Mouse (Mus musculus) heart, embryonic 11.5 days (tissue): ENCODE measurements around the gene Wdr19. TPM values are rescaled to one million over a fixed set of nuclear protein-coding genes. Genes with fewer than 3 reads are reported as not detected.
"Not testable (repeated sequence)": the region's sequence is repeated elsewhere in the genome, so short reads cannot be mapped to it uniquely, and the experiment has no call there.

ENCODE experiments used
- ATAC-seq: fragments of 200-750 bp; cut with Nextera tagmentation; replicated peaks from 2 replicates; pipeline ENCODE4 v1.8.0; 2017; ENCODE audit warnings: moderate library complexity; ENCODE audit not compliant: insufficient number of reproducible peaks, low FRiP score, low TSS enrichment
- H3K27ac ChIP-seq: fragments of 300-500 bp; sonication (generic); 2 replicates; pipeline ENCODE4 v1.5.1; 2014; ENCODE audit warnings: mild to moderate bottlenecking, low read depth, low read length
- H3K27me3 ChIP-seq: fragments of 300-500 bp; sonication (generic); 2 replicates; pipeline ENCODE4 v1.6.1; 2014; ENCODE audit warnings: mild to moderate bottlenecking, low read length, mixed read lengths; ENCODE audit not compliant: control insufficient read depth, insufficient read depth
- H3K36me3 ChIP-seq: fragments of 300-500 bp; sonication (generic); 2 replicates; pipeline ENCODE4 v1.6.1; 2014; ENCODE audit warnings: mild to moderate bottlenecking, low read length, moderate library complexity, mixed read lengths; ENCODE audit not compliant: control insufficient read depth, insufficient read depth
- H3K4me1 ChIP-seq: fragments of 300-500 bp; sonication (generic); 2 replicates; pipeline ENCODE4 v1.6.1; 2014; ENCODE audit warnings: low read length; ENCODE audit not compliant: control insufficient read depth, insufficient read depth
- H3K4me2 ChIP-seq: fragments of 300-500 bp; sonication (generic); 2 replicates; pipeline ENCODE4 v1.6.1; 2014; ENCODE audit warnings: mild to moderate bottlenecking, moderate library complexity
- H3K4me3 ChIP-seq: fragments of 300-500 bp; sonication (generic); 2 replicates; pipeline ENCODE4 v1.5.1; 2014; ENCODE audit warnings: low read depth, low read length
- H3K9ac ChIP-seq: fragments of 300-500 bp; sonication (generic); 2 replicates; pipeline ENCODE4 v1.6.1; 2014; ENCODE audit warnings: mild to moderate bottlenecking, low read depth, low read length, moderate library complexity
- H3K9me3 ChIP-seq: fragments of 300-500 bp; sonication (generic); replicated peaks from 2 replicates; pipeline ENCODE4 v1.6.1; 2016; ENCODE audit warnings: low read length; ENCODE audit not compliant: control insufficient read depth
- WGBS: fragments of 180-500 bp; shearing (Covaris S2); extraction: QIAGEN DNeasy Blood & Tissue Kit; methylation state at CpG from one replicate; pipeline ENCODE4 v1.1.7; 2014; ENCODE audit not compliant: insufficient replicate concordance; 5-methylcytosine and 5-hydroxymethylcytosine counted together
- polyA plus RNA-seq: library from polyadenylated mRNA; unstranded; fragments of >200 nt; fragmentation: Nextera tagmentation; extraction: Ambion mirVana; gene quantifications from 2 replicates; pipeline ENCODE4 v1.2.1, GENCODE M21; 2014

The Wdr19 gene
- polyA plus RNA-seq, 1 experiment from 2014 or later: 6.7 TPM

- Histone ChIP-seq H3K9ac (no peak overlapping the region), H3K4me1 (no peaks in the 10 kb centered on the region), H3K4me2 (no peak overlapping the region), H3K27me3 (no peaks in the 10 kb centered on the region), H3K36me3 (peaks cover 13% of the 10 kb centered on the region), H3K9me3 (no peaks in the 10 kb centered on the region), H3K4me3 (no peak overlapping the region), H3K27ac (no peak overlapping the region)
- no peak for ATAC-seq
- WGBS: 83% methylated on average over 6 of the region's 6 CpGs
Observed at GRCm38 (mm10) chr5:65279133-65279651, 79.7 kb downstream of the Wdr19 start.

DNA sequence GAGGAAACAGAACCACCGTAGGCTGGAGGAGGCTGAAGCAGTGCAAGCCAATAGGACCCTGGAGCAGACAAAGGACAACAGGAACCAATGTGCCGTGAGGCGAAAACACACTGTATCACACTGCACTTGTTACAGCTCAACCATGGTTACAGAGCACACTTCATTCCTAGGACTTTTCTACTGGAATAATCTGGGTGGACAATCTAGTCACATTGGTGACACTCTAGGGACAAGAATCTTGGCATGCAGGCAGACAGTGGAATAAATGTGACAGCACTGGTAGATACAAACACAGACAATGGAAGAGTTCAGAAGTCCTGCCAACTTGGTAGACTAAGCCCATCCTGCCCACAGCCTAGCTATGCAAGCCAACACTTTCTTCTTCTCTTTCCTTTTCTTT, 81.7 kb downstream of the Wdr19 start:
- H3K4me3 ChIP-seq: no peak overlapping the region
- H3K4me1 ChIP-seq: no peaks in the 10 kb centered on the region
- H3K9me3 ChIP-seq: no peaks in the 10 kb centered on the region
- H3K27me3 ChIP-seq: no peaks in the 10 kb centered on the region
- no peak overlapping the region for H3K9ac ChIP-seq
- peaks cover 17% of the 10 kb centered on the region for H3K36me3 ChIP-seq
- ATAC-seq: no peak
- 92% methylated on average over 3 of the region's 3 CpGs for WGBS
- H3K4me2 ChIP-seq: no peak overlapping the region
- H3K27ac ChIP-seq: no peak overlapping the region

- H3K9me3 ChIP-seq: no peaks in the 10 kb centered on the region
- H3K9ac ChIP-seq: no peak overlapping the region
- H3K27ac ChIP-seq: no peak overlapping the region
- no peak overlapping the region for H3K4me3 ChIP-seq
- H3K4me2 ChIP-seq: no peak overlapping the region
- H3K4me1 ChIP-seq: peaks cover 2% of the 10 kb centered on the region; the same call in 1 of the 2 replicates
- H3K27me3 ChIP-seq: no peaks in the 10 kb centered on the region
- H3K36me3 ChIP-seq: peaks cover 21% of the 10 kb centered on the region
- ATAC-seq: no peak
- WGBS: 95% methylated on average over 3 of the region's 3 CpGs
Observed at GRCm38 (mm10) chr5:65284171-65284570, 84.7 kb downstream of the Wdr19 start.

- WGBS: 78% methylated on average over 24 of the region's 24 CpGs
- no peak for ATAC-seq
- H3K4me2 ChIP-seq: no peak overlapping the region
Observed at GRCm38 (mm10) chr5:65287751-65288701, 88.5 kb downstream of the Wdr19 start.

DNA sequence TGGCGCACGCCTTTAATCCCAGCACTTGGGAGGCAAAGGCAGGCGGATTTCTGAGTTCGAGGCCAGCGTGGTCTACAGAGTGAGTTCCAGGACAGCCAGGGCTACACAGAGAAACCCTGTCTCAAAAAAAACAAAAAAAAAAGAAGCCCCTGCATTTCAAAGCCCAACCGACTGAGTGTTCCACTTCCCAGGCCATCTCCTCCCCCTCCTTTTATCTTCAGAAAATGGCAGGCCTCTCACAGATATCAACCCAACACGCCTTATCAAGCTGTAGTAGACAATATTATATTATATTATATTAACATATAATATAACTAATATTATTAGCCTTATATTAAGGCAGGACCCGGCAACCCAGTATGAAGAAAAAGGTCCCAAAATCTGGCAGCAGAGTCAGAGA, 89.5 kb downstream of the Wdr19 start:
- not testable (repeated sequence) for H3K27ac ChIP-seq, H3K4me2 ChIP-seq, H3K27me3 ChIP-seq, H3K4me1 ChIP-seq, H3K4me3 ChIP-seq, ATAC-seq, H3K9me3 ChIP-seq, H3K9ac ChIP-seq
- H3K36me3 ChIP-seq: peaks cover 25% of the 10 kb centered on the region
- WGBS: 81% methylated on average over 8 of the region's 8 CpGs

More at GRCm38 (mm10) chr5:65287751-65288701, 88.5 kb downstream of the Wdr19 start:
- H3K4me3 ChIP-seq: no peak overlapping the region
- H3K9me3 ChIP-seq: no peaks in the 10 kb centered on the region
- H3K4me1 ChIP-seq: peaks cover 2% of the 10 kb centered on the region; the same call in 1 of the 2 replicates
- H3K27me3 ChIP-seq: no peaks in the 10 kb centered on the region
- H3K9ac ChIP-seq: no peak overlapping the region
- peak overlapping the region; percentile 22; the same call in 1 of the 2 replicates for H3K27ac ChIP-seq
- peaks cover 25% of the 10 kb centered on the region for H3K36me3 ChIP-seq

DNA sequence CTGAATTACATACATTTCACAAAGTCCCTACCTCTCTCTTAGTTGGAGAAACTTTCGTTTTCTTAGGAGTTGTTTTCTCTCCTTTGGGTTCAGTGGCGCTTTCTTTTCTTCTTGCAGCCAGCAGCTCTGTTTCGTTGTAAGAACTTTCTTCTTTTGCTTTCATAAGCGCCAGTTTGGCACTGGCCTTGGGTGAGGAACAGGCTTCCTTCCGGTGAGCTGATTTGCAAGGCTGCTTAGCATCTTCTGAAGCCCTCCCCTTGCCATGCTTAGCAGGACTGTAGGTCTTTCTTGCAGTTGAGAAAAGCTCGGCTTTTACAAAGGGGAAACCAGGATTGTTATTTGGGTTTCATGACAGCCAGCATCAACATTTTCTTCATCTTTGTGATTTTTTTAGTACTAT, 94.1 kb downstream of the Wdr19 start:
- Histone ChIP-seq H3K9ac (no peak overlapping the region), H3K4me1 (peaks cover under 1% of the 10 kb centered on the region; the same call in 1 of the 2 replicates), H3K4me2 (no peak overlapping the region), H3K27me3 (no peaks in the 10 kb centered on the region), H3K9me3 (no peaks in the 10 kb centered on the region), H3K27ac (no peak overlapping the region), H3K36me3 (peaks cover 14% of the 10 kb centered on the region), H3K4me3 (no peak overlapping the region)
- WGBS: 85% methylated on average over 6 of the region's 6 CpGs
- no peak for ATAC-seq

DNA sequence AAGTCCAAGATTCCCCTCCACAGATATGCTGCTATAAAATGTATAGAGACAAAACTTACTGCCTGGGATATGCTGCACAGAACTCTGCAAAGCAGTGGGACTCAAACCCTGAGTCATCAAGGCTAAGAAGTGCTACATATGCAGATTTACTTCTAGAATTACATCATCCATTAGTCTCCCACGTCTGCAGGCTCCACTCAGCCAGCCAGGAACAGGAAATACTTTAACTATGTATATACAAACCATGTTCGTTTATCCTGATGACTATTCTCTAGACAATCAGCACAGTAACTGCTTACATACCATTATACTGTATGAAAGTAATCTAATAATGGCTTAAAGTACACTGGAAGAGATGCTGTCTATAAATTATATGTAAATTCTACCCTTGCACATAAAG, 94.8 kb downstream of the Wdr19 start:
- peaks cover 14% of the 10 kb centered on the region for H3K36me3 ChIP-seq
- H3K9ac ChIP-seq: no peak overlapping the region
- no peak overlapping the region for H3K27ac ChIP-seq
- no peaks in the 10 kb centered on the region for H3K4me1 ChIP-seq
- no peak for ATAC-seq
- no peaks in the 10 kb centered on the region for H3K27me3 ChIP-seq
- H3K4me2 ChIP-seq: no peak overlapping the region
- 46% methylated on average over 2 of the region's 2 CpGs for WGBS
- H3K9me3 ChIP-seq: no peaks in the 10 kb centered on the region
- H3K4me3 ChIP-seq: no peak overlapping the region

DNA sequence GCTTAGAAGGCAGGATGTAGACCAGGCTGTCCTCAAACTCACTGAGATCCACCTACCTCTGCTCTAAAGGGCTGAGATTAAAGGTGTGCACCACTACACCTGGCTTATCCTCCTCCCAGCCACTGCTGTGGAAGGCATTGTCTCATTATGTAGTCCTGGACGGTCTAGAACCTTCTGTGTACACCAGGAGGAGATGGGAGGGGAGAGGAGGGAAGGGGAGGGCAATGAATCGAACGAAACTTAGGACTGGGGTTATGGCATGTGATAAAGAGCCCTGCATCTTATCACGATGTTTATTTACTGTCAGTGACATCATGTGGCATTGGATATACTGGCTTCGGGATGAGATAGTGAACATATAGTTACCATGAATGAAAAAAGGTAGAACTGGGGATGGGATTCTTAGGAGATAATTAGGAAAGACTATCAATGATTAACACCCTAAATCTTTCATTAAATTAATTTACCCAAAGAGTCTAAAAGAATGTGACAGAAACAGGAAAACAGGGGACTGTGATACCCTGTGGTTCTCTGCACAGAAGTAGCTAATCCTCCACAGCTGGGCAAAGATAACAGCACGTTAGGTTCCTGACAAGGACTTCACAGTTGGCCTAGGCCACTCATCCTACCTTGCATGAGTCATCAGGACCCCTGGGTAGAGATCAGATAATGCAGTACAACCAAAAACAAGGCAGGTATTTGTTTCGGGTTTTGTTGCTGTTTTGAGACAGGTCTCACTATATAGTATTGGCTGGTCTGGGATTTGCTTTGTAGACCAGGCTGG, 98.9 kb downstream of the Wdr19 start:
- WGBS: 50% methylated on average over 7 of the region's 7 CpGs
- no peak overlapping the region for H3K27ac ChIP-seq
- H3K27me3 ChIP-seq: no peaks in the 10 kb centered on the region
- H3K9me3 ChIP-seq: no peaks in the 10 kb centered on the region
- H3K4me3 ChIP-seq: no peak overlapping the region
- H3K4me1 ChIP-seq: no peaks in the 10 kb centered on the region
- H3K4me2 ChIP-seq: no peak overlapping the region
- peaks cover 10% of the 10 kb centered on the region for H3K36me3 ChIP-seq
- no peak for ATAC-seq
- H3K9ac ChIP-seq: no peak overlapping the region
